Mouse (Mus musculus) heart, postnatal 10 days (tissue): ENCODE data around the gene Men1. TPM values are rescaled to one million over a fixed set of nuclear protein-coding genes. Genes with fewer than 3 reads are reported as not detected.
"Not testable (repeated sequence)": the region's sequence is repeated elsewhere in the genome, so short reads cannot be mapped to it uniquely, and the experiment has no call there.

Experiments used
- DNase-seq, 2 experiments: peaks; one replicate each; pipeline ENCODE4 v3.0.0; 2021
- intact Hi-C: fragments of 180-260 bp; cut with DNase I; formaldehyde crosslinking; loops from one replicate; pipeline ENCODE4 v1.15.1; 2025
- total RNA-seq, 2 experiments: library from RNA; stranded (reverse); gene quantifications; 2 replicates each; pipeline ENCODE4 v1.2.3; 2021

The Men1 gene
- total RNA-seq = 10 to 100 TPM; 18.6 to 21.8 TPM

DNA sequence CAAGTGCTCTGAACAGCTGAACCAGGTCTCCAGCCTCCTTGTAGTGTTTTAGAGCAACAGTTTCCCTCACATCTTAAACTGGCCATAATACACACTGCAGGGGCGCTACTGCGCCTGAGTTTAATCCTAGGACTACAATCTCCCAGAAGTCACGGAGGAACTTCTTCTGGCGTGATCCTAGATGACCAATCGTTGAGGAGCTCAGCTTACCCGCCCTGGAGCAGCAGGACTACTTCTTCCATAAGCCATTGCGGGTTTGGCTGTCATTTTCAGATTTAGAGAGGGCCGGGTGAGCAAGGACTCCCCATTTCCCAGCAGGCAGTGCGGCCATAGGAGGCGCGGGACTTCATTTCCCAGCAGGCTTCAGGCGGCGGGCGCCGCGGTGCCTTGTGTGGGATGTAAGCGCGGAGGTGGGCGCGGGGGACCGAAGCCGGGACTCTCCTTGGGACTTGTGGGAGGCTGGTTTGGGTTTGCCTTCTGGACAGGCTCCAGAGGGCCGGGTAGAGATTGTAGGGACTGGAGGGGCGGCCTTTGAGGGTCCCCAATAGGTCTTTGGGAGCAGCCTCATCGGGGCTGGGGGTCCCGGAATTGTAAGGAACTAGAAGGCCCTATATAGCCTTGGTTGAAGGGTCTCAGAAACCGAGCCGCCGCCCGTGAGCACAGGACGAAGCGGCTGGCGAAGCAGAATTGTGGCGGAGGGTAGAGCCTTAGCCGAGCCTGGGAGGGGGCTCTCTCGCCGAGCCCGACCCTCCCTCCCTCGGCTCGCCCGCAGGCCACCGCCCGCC lies at the start of gene Men1:
Gene Men1, plus strand, starts transcription at position 307 of the 785 bp plus-strand sequence.
- intact Hi-C loops = loop anchor here (5.0 kb wide), 2 partner anchors 193 to 368 kb away; partner anchors contain the start of genes Arl2 and Batf2

DNA sequence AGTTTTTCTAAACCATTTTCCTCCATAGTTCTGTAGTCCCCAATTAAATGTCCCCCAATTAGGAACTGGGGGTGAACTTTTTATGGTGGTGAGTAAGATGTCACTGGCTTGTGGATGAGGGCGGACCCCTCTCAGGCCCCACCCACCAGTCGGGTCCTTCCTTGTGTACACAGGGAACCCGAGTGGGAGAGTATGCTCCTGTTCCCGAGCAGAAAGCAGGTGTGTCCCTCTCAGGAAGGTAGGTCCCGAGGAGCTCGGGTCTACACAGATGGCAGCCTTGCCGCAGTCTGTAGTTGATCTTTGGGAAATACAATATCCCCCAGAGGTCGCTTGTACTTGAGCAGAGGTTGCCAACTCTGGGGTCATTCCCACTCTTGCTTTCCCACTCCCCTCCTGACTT lies 49.6 kb upstream of the Men1 start:
- intact Hi-C loops = no loop called here
- no peak for DNase-seq

More for the DNA sequence above, at the start of gene Men1:
- DNase-seq = peak; percentile 96

DNA sequence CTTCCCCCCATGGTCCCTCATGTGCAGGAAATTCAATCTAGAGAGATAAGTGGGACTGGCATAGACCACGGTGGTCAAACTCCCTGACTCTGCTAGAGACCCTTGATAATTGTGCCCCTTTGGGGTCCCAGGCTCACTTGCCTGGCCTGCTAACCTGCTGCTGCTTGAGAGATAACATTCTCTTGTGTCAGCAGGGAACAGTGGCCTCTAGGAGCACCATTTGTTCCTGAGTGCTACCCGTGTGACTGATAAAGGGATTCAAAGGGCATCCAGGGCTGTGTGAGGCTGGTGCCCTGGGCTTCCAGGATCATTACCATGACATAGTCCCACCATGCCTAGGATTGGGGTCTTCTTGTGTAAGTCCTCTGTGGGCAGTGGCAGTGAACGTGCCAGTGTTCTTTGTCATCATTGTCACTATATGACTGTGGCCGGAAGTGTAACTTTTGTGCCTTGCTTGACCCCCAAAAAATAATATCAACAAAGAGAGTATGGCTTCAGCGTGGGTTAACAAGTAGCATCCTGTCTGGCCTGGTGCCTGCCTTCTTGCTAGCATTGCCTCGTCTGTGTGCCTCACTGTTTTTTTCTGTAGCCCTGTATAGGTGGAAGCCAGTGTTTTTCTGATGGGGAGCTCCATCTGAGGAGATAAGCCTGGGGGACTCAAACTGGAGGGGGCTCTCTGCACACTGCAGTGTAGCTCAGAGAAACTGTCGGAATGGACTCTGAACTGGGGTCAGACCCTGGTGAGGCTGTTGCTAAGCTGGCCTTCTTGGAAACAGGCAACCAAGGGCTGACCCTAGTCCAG lies 48.9 kb upstream of the Men1 start:
- peak; percentile 45 to 54 for DNase-seq
- intact Hi-C loops = no loop called here

DNA sequence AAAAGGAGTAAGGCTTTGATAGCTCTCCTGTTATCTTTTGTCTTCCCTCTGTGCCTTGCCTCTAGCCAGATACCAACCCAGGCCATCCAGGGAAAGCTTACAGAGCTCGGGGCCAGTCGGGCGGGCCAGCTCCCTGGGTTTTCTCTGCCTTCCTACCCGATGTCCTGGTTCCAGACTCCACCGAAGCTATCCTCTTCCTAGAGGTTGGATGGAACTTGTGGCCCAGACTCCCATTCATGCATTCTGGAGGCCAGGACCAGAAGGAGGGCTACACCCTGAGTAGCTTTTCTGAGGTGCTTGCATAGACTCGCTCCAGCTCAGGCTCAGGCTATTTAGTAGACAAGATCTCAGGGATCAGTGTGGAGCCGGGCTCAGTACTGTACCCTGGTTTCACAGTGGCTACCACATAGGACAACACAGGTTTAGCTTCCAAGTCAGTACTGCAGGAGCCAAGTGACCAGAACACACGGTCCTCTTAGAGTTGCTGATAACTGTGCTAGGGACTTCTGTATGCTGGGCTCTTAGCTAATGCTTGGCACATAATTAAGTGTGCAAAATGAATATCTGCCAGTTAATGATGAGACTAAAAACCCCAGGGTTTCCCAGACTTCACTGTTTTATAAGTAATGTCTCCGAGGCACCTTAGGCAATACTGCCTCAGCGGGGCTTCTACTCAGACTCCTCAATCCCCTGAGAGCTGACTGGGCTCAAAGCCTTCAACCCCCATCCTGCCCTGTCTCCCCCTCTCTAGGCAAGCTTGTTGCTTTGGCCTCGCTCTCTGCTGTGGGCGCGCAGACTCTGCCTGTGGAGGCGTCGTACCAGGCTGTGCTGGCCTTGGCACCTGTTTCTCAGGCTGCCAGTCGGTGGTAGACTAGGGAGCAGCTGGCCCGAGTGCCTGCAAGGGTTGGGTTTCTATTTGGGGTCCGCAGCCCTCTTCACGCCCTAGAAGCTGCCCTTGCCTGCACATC lies 48.1 kb upstream of the Men1 start:
- intact Hi-C loops = no loop called here
- DNase-seq = peak; percentile 65 to 77

DNA sequence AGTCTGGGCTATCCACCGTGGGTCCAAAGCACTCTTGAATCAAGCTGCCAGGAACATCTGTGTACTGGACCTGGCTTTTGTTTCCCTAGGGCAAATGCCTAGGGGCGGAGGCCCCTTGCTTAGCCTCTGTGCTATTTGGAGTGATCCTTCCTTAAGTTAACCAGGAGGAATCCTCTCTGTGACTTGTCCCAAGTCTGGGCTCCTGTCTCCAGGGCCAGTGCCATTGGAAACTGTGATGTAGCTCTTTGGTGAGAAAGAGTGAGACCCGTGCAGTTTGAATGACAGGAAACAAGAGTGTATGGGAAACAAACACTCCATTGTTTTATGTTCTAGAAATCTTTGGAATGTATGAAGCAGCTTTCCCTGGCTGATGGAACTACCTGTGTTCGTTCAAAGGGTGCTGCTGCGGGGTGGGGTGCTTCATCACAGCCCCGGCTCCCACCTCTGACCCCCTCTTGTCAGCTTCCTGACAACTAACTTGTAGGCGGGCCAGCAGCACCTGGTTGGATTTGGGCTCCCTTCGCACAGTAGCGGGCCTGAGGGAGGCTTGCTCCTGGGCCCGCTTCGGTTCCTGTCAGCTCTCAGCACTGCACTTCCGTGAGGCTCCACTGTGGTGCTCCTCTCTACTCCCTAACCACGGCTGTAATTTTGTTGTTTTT lies 46.4 kb upstream of the Men1 start:
- peak; percentile 49 to 53 for DNase-seq
- intact Hi-C loops = loop anchor here (1.0 kb wide), 1 partner anchor 9 kb away; no protein-coding TSS in a partner anchor

DNA sequence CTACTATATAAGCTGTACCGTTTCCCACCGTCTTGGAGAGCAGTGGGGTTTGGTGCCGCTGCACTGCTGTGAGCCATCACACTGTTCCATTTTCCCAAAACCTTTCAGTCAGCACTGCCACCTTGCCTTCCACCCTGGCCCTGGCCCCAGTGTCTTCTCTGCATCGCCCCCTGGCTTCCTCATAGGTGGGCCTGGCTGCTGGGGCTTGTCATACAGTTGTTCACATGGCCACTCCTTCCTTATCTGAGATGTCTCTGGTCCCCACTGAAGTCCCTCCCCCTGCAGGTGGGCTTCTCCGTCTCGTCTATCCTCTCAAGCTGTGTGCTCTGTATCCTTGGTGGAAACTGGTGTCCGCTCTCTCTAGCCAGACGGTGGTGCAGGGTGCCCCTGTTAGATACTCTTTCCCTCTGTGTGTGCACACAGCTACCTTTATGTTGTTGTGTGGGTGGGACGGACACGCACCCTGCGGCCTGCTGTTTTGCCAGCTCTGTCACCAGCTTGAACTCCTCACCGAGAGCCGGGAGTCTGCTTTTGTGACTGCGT lies 45.0 kb upstream of the Men1 start:
- intact Hi-C loops = no loop called here
- DNase-seq = no peak

DNA sequence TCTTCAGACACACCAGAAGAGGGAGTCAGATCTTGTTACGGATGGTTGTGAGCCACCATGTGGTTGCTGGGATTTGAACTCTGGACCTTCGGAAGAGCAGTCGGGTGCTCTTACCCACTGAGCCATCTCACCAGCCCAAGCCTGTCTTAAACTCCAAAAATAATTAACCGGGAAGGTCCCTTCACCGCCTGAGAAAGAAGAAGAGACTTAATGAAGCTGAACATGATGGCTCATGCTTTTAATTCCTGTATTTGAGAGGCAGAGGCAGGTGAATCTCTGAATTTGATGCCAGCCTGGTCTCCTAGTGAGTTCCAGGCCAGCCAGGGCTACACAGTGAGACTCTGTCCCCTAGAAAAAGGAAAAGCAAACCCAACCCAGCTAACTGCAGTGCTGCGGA lies 44.1 kb upstream of the Men1 start:
- intact Hi-C loops, DNase-seq: not testable (repeated sequence)

DNA sequence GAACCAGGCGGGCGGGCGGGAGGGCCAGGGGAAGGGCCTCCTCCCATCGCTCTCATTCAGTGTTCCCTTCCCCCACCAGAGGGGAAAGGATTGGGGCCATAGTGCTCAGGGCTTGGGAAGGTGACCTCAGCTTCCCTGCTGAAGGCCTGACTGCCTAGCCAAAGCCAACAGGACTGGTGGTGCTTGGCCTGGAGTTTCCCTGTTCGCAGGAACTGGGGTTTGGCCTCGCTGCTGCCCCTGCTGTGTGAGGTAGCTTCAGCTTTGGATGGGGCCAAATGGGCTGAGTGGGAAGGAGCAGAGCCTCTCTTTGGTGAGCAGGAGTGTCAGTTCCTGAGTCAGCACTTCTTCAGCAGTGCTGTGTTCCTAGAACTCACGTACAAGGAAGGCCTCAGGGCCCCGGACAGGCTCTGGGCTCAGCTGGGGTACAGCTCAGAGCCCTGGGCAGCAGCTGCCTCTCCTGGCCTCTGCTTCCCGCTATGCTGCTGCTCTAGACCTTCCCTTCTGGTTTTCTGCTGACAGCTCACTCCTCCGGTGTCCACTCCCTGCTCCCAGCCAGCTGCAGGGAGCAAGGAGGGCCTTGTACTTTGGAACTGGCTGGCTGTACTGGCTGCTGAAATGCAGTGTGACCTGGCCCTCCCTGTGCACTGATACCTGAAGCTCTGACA lies 43.5 kb upstream of the Men1 start:
- intact Hi-C loops = no loop called here
- DNase-seq = peak; percentile 64 to 70

DNA sequence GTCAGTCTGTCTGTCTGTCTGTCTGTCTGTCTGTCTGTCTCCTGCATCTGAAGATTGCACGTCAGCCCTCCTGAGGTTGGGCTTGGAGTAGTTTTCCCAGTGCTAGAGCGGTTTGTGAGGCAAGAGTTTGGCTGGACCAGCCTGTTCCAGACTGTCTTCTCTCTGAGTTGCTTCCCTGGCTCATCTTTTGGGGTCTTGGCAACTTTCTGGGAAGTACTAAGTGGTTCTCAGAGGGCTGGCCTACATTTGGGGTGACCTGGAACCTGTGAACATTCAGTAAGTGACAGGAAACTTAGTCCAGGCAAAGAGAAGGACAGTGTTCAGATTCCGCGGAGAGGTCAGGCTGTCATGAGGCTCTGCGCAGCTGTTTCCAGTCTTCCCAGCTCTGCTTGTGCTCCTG lies 42.5 kb upstream of the Men1 start:
- intact Hi-C loops = no loop called here
- no peak for DNase-seq

DNA sequence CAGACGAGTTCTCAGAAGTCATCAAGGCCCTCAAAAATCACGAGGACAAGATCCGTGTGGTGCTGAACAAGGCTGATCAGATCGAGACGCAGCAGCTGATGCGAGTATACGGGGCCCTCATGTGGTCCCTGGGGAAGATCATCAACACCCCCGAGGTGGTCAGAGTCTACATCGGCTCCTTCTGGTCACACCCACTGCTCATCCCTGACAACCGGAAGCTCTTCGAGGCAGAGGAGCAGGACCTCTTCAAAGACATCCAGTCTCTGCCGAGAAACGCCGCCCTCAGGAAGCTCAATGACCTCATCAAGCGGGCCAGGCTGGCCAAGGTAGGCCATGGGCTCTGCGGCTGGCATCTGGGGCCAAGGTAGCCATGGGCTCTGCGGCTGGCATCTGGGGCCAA lies 40.5 kb upstream of the Men1 start:
- DNase-seq = no peak
- intact Hi-C loops = no loop called here

DNA sequence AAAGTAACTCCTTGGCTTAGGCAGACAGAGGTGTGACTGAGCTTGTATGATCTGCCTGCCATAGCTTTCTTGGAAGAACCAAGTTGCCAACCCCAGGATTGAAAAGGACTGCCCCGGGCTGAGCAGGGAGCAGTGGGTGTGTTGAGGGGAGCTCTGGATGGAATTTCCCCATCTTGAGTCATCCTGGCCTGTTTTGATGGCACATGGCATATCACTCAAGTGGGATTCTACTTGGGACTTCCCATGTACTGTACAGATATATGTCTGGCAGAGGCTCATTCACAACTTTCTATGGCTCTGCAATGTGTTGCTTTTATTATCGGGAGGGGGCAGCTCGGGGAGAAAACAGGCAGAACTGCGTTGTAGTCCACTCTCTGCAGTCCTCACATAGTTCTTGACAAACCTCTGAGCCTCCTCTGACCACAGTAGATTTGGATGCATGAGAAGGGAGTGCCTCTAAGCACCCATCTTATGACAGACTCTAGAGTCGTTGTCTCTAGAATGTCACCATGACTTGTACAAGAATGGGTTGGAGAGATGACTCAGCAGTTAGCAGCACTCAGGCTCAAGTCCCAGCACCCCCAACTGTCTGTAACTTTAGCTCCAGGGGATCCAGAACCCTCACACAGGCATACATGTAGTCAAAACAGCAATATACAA lies 38.1 kb upstream of the Men1 start:
- no peak for DNase-seq
- intact Hi-C loops = no loop called here

DNA sequence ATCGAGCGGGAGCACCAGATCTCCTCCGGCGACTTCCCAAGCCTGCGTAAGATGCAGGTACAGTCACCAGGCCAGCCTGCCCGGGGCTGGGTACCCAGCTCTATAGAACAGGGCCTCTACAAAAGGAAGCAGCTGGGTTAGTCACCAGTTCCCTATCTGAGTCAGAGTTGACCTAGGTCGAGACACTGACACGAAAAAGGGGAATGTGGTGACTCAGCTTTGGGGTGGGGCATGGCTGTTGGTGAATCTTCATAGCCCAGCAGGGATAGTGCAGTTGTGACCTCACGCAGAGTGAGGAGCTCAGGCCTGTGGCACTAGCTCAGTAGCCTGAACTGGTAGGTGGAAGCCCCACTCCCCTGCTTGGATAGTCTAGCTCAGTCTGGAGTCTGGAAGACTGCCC lies 37.1 kb upstream of the Men1 start:
- peak; percentile 50 to 58 for DNase-seq
- intact Hi-C loops = no loop called here

DNA sequence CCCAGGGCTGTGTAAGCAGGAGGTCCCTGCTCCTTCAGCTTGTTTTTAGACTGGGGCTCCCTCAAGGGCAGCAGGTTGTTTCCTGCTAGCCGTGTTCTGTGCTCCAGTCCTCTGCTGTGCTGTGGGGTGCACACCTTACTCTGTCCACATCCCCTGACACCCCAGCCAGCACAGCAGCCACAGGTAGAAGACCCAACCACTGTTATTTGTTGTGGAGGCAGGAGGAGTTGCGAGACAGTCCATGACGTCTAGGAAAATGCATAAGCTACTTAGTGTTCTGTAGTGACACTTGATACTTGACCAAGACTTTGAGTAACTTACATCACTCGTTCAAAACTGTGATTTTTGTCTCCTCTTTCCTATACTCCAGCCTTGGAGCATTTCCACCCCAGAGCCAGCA lies 35.8 kb upstream of the Men1 start:
- intact Hi-C loops = no loop called here
- DNase-seq = no peak

DNA sequence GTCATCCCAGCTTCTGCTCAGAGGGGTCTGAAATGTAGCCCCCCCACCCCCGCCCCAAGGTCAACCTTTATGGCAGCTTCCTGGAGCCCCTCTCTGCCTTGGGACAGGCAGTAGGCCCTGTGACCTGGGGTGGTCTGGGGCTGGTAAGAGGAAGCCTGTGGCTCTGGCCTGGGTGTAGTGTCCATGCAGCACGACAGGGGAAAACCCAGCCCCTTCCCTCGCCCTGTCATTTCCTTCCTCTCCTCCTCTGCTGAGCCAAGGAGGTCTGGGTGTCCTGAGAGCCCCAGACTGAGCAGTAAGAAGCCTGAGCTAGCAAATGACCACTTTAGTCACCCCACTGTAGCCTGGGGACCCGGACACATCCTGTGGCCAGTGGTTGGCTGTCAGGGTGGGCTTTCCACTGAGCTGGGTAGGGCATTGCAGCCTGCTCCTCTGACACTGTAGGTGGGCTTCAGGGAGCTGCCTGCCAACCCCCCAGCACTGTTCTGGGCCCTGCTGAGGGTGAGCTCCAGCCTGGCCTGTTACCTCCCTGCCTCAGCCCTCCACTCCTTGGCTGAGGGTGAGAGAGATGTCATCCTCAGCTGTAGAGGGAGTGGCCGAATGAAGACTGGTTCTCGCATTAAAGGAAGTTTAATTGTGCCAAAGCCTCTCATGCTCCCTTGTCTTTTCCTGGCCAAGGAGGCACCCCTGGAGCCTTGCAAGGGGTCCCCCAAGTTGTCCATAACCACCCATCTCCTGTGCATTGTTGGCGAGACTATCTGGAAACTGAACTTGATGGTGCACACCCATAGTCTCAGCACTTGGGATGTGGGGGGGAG lies 35.1 kb upstream of the Men1 start:
- intact Hi-C loops = loop anchor here (2.0 kb wide), 1 partner anchor 17 kb away; no protein-coding TSS in a partner anchor
- peak; percentile 50 to 56 for DNase-seq

DNA sequence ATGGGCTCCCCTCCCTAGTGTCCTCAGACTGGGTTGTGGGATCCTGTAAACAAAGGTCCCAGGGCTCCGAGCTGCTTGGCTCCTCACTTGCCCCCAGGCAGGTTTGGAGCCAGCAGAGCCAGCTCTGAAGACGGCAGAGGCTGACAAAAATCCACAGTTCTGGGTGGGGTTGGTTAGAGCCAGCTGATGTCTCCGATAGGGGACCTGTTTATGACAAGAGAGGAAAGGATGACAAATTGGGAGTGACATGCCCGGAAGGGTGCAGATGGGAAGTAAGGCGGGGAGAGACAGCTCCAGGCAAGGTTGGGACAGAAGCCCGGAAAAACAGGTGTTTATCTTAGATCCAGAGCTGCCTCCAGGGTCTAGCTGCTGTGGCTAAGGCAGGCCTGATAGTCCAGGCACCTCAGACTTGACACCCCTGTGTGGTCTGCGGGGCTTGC lies 34.4 kb upstream of the Men1 start:
- DNase-seq = peak; percentile 65
- intact Hi-C loops = loop anchor here (2.0 kb wide), 1 partner anchor 18 kb away; no protein-coding TSS in a partner anchor

DNA sequence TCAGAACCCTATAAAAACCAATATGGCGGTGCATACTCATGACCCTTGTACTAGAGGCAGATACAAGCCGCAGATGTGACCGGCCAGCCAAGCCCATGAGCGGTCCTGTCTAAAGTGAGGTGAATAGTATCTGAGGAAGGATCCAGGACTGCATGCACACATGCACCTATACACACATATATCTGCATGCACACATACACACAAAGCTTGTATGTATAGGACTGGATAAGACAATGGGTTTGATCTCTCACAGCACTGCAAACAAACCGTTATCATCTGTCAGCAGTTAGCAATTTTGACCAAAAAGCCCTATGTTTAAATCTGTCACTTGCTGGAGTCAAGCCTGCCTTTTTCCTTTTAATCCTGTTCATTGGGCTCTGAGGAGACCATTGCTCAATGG lies 32.7 kb upstream of the Men1 start:
- DNase-seq = no peak
- intact Hi-C loops = no loop called here

DNA sequence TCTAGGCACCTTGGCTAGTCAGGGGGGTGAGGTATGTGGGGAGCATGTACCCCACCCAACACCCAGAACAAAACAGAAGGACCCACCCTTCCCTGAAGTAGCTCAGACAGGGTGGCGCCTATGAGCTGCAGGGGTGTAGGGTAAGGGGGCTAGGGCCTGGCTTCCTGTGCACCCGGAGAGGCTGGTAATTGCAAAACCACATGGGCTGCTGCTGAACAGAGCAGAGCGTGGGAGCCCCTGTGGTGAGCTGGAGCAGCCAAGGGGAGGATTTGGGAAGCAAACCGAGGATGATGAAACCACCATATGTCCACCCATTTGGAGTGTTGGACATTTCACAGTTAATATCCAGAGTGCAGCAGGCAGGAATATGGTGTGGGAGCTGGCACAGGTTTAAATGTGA lies 32.3 kb upstream of the Men1 start:
- intact Hi-C loops = no loop called here
- peak; percentile 70 to 71 for DNase-seq

DNA sequence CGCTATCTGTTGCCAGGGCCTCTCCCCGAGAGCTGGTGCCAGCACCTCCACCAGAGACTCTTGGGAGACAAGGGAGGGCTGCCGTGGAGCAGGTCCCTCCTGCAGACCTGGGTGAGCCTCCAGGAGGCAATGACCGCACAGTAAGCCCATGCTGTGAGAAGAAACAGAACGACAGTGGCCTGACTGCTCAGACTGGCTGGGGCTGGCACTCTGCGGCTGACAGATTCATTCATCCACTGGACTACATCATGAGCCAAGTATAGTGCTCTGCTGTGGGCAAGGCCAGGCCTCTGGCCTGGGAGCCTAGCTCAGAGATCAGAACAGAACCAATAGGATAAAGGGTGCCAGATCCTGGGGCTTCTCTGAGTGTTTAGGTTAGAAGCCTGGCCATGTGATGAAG lies 30.9 kb upstream of the Men1 start:
- intact Hi-C loops = loop anchor here (1.0 kb wide), 1 partner anchor 36 kb away; no protein-coding TSS in a partner anchor
- no peak for DNase-seq
